Comparison of ENCODE assay signal across 18 mouse cellular contexts in genomic region chr15:78431541-78432121, GRCm38 (mm10). TPM values are rescaled to one million over a fixed set of nuclear protein-coding genes. Genes with fewer than 3 reads are reported as not detected.
DNase-seq lines count a peak whose midpoint lies in the region; ATAC-seq and TF ChIP-seq lines count a peak whose summit lies in the region.
"Had no signal": no experiment of that assay in that cellular context is flagged by ENCODE, and none has a peak within 500 bp of the region (broad histone marks: within the 10 kb centered on the region; RNA-seq: fewer than 3 reads in every experiment).

No protein-coding gene starts in this region.

- no peak for ATAC-seq in kidney, embryonic 16.5 days (ENCODE audit: low FRiP score, low TSS enrichment)
- 0 out of 2 replicates have a peak, but pooled peaks have one; percentile 42 for ATAC-seq in liver, embryonic 14.5 days (ENCODE audit: insufficient read depth)

- peak overlapping the region; percentile 43 for H3K27ac ChIP-seq in kidney, embryonic 16.5 days (ENCODE audit: low read length)
- no peak overlapping the region for H3K27ac ChIP-seq in liver, embryonic 14.5 days
- H3K27ac ChIP-seq: limb, embryonic 13.5 days; midbrain, embryonic 12.5 days had no signal

- H3K9ac ChIP-seq in kidney, embryonic 16.5 days (replicated peaks; ENCODE audit: low read length): 0 out of 2 replicates have a peak overlapping the region, but pooled peaks have one; percentile 34
- H3K9ac ChIP-seq in liver, embryonic 14.5 days (replicated peaks): no peak overlapping the region
- H3K9ac ChIP-seq: embryonic facial prominence, embryonic 13.5 days; heart, embryonic 12.5 days; limb, embryonic 13.5 days; midbrain, embryonic 12.5 days had no signal

- H3K36me3 ChIP-seq in kidney, embryonic 16.5 days (ENCODE audit: insufficient read depth, low read length): peaks cover 11% of the 10 kb centered on the region; the same call in 1 of the 2 replicates
- no peaks in the 10 kb centered on the region for H3K36me3 ChIP-seq in liver, embryonic 14.5 days (replicated peaks; ENCODE audit: control insufficient read depth, insufficient read depth, low read depth)

- peak; percentile 19 for DNase-seq in cerebellum, adult 9-10 months
- DNase-seq in cerebellum, postnatal 4 days (ENCODE audit: low spot score in 2 of 2): no peak
- peak; percentile 63 for DNase-seq in adipocyte (ENCODE audit: low spot score)
- DNase-seq in liver, embryonic 14.5 days (ENCODE audit: low read depth in 3 of 3, low spot score in 3 of 3): no peak
- DNase-seq in right cerebral cortex, adult 2 months (ENCODE audit: low spot score in 2 of 2): no peak
- no peak for DNase-seq in embryo, embryonic 10.5 days (ENCODE audit: low spot score)
- no peak for DNase-seq in gastrocnemius, adult 8-10 months (ENCODE audit: low spot score in 2 of 2)
- DNase-seq: adrenal gland, postnatal 25 days; gastrocnemius, postnatal 36 days; heart, postnatal 36 days; lung, postnatal 14 days; right cerebral cortex, postnatal 25 days had no signal

- WGBS in kidney, embryonic 16.5 days: 65% methylated on average over 7 of the region's 7 CpGs
- 51% methylated on average over 7 of the region's 7 CpGs for WGBS in liver, embryonic 14.5 days (ENCODE audit: insufficient replicate concordance)

- no peak for TF ChIP-seq CTCF in liver, embryonic 14.5 days (IDR thresholded peaks at IDR 0.05; ENCODE audit: low read depth)

- no peaks in the 10 kb centered on the region for H3K27me3 ChIP-seq in kidney, embryonic 16.5 days (ENCODE audit: insufficient read depth, low read length)
- peaks cover 21% of the 10 kb centered on the region for H3K27me3 ChIP-seq in liver, embryonic 14.5 days (ENCODE audit: control insufficient read depth, insufficient read depth, low read length)

- no peaks in the 10 kb centered on the region for H3K9me3 ChIP-seq in kidney, embryonic 16.5 days (ENCODE audit: low read length)
- no peaks in the 10 kb centered on the region for H3K9me3 ChIP-seq in liver, embryonic 14.5 days (ENCODE audit: control insufficient read depth, low read length)
- H3K9me3 ChIP-seq: embryonic facial prominence, embryonic 13.5 days; heart, embryonic 12.5 days; limb, embryonic 13.5 days; midbrain, embryonic 12.5 days had no signal

- H3K4me3 ChIP-seq in kidney, embryonic 16.5 days (ENCODE audit: low read length): no peak overlapping the region
- no peak overlapping the region for H3K4me3 ChIP-seq in liver, embryonic 14.5 days (ENCODE audit: insufficient read depth in 1 of 2, low read depth in 2 of 2, low read length in 2 of 2)
- H3K4me3 ChIP-seq: embryonic facial prominence, embryonic 13.5 days; heart, embryonic 12.5 days; limb, embryonic 13.5 days; midbrain, embryonic 12.5 days had no signal

- H3K4me2 ChIP-seq in kidney, embryonic 16.5 days (replicated peaks; ENCODE audit: low read depth, low read length): no peak overlapping the region
- H3K4me2 ChIP-seq in liver, embryonic 14.5 days (ENCODE audit: low read depth): no peak overlapping the region
- H3K4me2 ChIP-seq: embryonic facial prominence, embryonic 13.5 days; heart, embryonic 12.5 days; limb, embryonic 13.5 days; midbrain, embryonic 12.5 days had no signal

- peaks cover 42% of the 10 kb centered on the region for H3K4me1 ChIP-seq in kidney, embryonic 16.5 days (ENCODE audit: insufficient read depth, low read length)
- peaks cover 0 to 2% of the 10 kb centered on the region in 2 experiments; a peak in 1 of 4 replicates for H3K4me1 ChIP-seq in liver, embryonic 14.5 days (replicated peaks; ENCODE audit: control insufficient read depth in 2 of 2, insufficient read depth in 2 of 2, low read length in 1 of 2)

- TF ChIP-seq EP300 in liver, embryonic 14.5 days (IDR thresholded peaks at IDR 0.05; ENCODE audit: low read depth): no peak

RNA-seq across cellular contexts. Expression of gene Kctd17, which starts 3.3 kb away (rescaled TPM):
- 41.5 and 43.1 TPM in 2 replicates for polyA plus RNA-seq in kidney, embryonic 16.5 days (2015; fragmentation: Nextera tagmentation; extraction: Ambion mirVana)
- 7.1 and 8.7 TPM in 2 replicates for polyA plus RNA-seq in liver, embryonic 14.5 days (2012; rRNA removed)
- polyA plus RNA-seq in liver, embryonic 14.5 days (2014; fragmentation: Nextera tagmentation; extraction: Ambion mirVana): 3.0 and 3.3 TPM in 2 replicates
- total RNA-seq in gastrocnemius, adult 8-10 months (2022): 10 to 100 TPM in 1 of 4 experiments, 1 to 10 TPM in 3; 5.9 to 10.3 (median 8.2) TPM
- total RNA-seq: CH12.LX had no signal

RNA-seq across cellular contexts. Expression of gene Mpst, which starts 25.4 kb away (rescaled TPM):
- 3.2 and 5.3 TPM in 2 replicates for polyA plus RNA-seq in kidney, embryonic 16.5 days (2015; fragmentation: Nextera tagmentation; extraction: Ambion mirVana)
- polyA plus RNA-seq in liver, embryonic 14.5 days (2012; rRNA removed): 90.7 and 101 TPM in 2 replicates
- 6.0 and 6.8 TPM in 2 replicates for polyA plus RNA-seq in liver, embryonic 14.5 days (2014; fragmentation: Nextera tagmentation; extraction: Ambion mirVana)
- 10 to 100 TPM; 58.9 to 65.3 (median 59.7) TPM for total RNA-seq in gastrocnemius, adult 8-10 months (2022)

RNA-seq across cellular contexts. Expression of gene Tst, which starts 25.9 kb away (rescaled TPM):
- 64.4 and 76.4 TPM in 2 replicates for polyA plus RNA-seq in kidney, embryonic 16.5 days (2015; fragmentation: Nextera tagmentation; extraction: Ambion mirVana)
- polyA plus RNA-seq in liver, embryonic 14.5 days (2012; rRNA removed): 90.5 and 90.6 TPM in 2 replicates
- polyA plus RNA-seq in liver, embryonic 14.5 days (2014; fragmentation: Nextera tagmentation; extraction: Ambion mirVana): 168 and 179 TPM in 2 replicates
- total RNA-seq in gastrocnemius, adult 8-10 months (2022): 10 to 100 TPM; 19.1 to 25.8 (median 22.3) TPM

RNA-seq across cellular contexts. Expression of gene Tex33, which starts 35.9 kb away (rescaled TPM):
- not detected in 2 replicates for polyA plus RNA-seq in kidney, embryonic 16.5 days (2015; fragmentation: Nextera tagmentation; extraction: Ambion mirVana)
- 0.08 TPM in 1 of 2 replicates, not detected in the other for polyA plus RNA-seq in liver, embryonic 14.5 days (2012; rRNA removed)
- polyA plus RNA-seq in liver, embryonic 14.5 days (2014; fragmentation: Nextera tagmentation; extraction: Ambion mirVana): not detected in 2 replicates
- not detected for total RNA-seq in gastrocnemius, adult 8-10 months (2022)
- total RNA-seq: adrenal gland, postnatal 25 days; CH12.LX; gastrocnemius, postnatal 36 days; heart, postnatal 36 days had no signal
- polyA plus RNA-seq: embryonic facial prominence, embryonic 13.5 days; heart, embryonic 12.5 days; limb, embryonic 13.5 days; midbrain, embryonic 12.5 days had no signal

RNA-seq across cellular contexts. Expression of gene Tmprss6, which starts 36.8 kb away (rescaled TPM):
- polyA plus RNA-seq in kidney, embryonic 16.5 days (2015; fragmentation: Nextera tagmentation; extraction: Ambion mirVana): 0.29 and 0.42 TPM in 2 replicates
- 11.9 and 14.4 TPM in 2 replicates for polyA plus RNA-seq in liver, embryonic 14.5 days (2012; rRNA removed)
- polyA plus RNA-seq in liver, embryonic 14.5 days (2014; fragmentation: Nextera tagmentation; extraction: Ambion mirVana): 9.8 and 10.7 TPM in 2 replicates
- under 1 TPM in 1 of 4 experiments, not detected in 3; 0.11 TPM for total RNA-seq in gastrocnemius, adult 8-10 months (2022)
- total RNA-seq: gastrocnemius, postnatal 36 days; heart, postnatal 36 days had no signal

Comparison
In these comparisons a context has a peak if more than half of its experiments do, and no peak if none do; other contexts are left out.
1. DNase-seq: peak in cerebellum, adult 9-10 months (single experiment) and adipocyte (single experiment); none in cerebellum, postnatal 4 days (0 of 2), liver, embryonic 14.5 days (0 of 3), right cerebral cortex, adult 2 months (0 of 2), embryo, embryonic 10.5 days (single experiment) and gastrocnemius, adult 8-10 months (0 of 2).